Mouse (Mus musculus) liver, adult (tissue): ENCODE data around the gene Klf7.

ENCODE experiments used
- GATA4 ChIP-seq: IDR thresholded peaks from 2 replicates; pipeline ENCODE4 v1.6.1; 2014; ENCODE audit warnings: mild to moderate bottlenecking, low read length; ENCODE audit not compliant: insufficient replicate concordance

The Klf7 gene

DNA sequence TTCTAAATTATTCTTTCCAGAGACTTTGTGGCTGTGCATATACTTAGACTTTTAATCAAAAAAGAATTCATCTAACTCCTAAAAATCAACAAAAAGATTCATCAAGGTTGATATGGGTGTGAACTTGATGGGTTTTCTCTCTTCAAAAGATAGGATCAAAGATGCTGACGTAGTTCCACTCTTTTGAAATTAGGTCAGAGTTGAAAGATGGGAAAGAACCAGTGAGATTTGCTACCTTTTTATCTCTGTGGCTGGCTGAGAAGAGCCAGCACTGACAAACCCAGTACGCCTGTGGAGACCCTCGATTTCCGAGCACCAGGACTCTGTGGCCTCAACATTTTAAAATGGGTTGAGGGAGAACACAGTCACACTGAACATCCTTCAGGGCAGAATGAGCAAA is 36.2 kb downstream of the Klf7 start:
- TF ChIP-seq GATA4, result no peak

DNA sequence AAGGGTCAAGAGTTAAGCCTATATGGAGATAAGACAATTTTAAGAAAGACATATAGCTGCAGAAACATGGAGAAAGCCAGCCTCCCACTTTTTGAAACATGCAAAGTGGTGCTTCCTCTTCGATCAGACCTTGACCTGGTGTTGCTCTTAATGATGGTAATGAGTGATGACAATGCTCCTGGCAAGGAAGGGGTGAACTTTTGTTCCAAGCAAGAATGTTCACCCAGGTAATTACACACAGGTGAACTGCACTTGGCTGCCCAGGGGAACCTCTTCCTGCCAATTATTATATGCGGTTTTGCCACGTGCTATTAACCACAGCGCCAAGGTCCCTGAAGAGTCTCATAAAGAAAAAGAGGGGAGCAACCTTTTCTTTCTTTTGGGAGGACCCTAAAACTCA is 36.7 kb downstream of the Klf7 start:
- no peak for TF ChIP-seq GATA4

GRCm38 (mm10) chr1:64084706-64085105 is 37.4 kb downstream of the Klf7 start:
- TF ChIP-seq GATA4, result no peak

DNA sequence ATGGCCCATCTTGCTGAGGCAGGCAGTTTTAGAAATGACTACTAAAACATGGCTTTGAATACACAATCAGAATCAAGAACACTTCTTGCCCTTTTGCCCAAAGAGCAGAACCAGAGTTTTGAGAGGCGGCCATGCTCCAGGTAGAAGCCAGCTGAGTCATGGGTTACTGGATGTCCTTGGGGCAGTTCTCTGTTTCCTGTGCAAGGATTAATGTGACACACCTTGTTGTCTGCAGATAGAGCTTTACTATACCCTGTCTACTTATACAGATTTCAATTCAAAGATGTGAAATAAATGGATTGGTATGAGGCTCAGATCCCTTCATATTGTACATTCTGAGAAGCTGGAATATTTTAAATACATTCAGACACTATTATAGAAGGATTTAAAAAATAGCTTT is 40.3 kb downstream of the Klf7 start:
- no peak for TF ChIP-seq GATA4

DNA sequence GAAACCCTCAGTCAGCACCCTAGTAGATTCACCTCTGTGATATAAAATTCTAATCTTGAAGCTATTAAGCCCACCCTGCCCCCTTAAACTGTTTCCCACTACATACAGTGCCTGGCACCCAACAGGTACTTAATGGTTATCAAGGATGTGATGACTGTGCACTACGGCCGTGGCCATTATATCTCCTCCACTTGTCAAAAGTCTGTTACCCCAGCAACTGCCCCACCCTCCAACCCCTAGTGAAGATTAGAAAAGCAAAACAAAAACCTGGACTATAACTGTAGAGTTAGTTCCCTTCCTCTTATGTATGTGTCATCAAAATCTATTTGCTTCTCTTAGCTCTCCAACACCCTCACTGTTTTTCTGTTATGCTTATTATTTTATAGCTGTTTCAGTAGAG is 40.9 kb downstream of the Klf7 start:
- TF ChIP-seq GATA4, result no peak

GRCm38 (mm10) chr1:64080263-64080662 is 41.8 kb downstream of the Klf7 start:
- no peak for TF ChIP-seq GATA4

- no peak for TF ChIP-seq GATA4
Observed at GRCm38 (mm10) chr1:64078747-64079211, 43.3 kb downstream of the Klf7 start.

DNA sequence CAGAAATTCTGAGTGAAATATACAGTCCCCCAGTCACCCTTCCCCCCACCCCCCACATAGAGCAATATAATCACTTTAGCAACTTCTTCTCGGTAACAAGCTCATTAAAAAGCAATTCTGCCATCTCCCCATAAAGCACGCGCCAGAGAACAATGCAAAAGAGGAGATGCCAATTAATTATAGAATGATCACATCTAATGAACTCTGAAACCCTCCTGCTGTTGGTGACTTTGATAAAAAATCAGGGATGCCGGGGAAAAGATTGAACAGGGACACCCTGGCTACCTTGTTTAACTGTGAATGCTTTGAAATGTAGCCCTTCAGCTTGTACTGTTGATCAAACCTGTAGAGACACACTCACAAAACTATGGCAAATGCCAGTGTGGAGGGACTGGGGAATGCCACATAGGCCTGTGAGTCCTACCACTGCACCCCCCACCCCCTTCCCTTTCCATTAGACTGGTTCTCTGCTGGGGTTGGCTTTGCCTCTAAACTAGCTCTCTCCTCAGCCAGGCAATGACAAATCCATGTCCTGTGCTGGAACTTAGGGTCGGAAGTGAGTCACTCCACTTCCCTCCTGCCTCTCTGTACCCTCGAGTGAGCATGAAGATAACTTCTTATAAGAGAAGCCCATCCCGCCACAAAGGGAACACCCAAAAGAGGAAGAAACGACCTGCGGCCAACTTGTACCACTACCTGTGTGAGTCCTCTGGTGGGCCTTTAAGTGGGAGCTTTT is 43.9 kb downstream of the Klf7 start:
- TF ChIP-seq GATA4, result peak; percentile 49; the same call in 1 of the 2 replicates

- no peak for TF ChIP-seq GATA4
Observed at GRCm38 (mm10) chr1:64074051-64074450, 48.0 kb downstream of the Klf7 start.

DNA sequence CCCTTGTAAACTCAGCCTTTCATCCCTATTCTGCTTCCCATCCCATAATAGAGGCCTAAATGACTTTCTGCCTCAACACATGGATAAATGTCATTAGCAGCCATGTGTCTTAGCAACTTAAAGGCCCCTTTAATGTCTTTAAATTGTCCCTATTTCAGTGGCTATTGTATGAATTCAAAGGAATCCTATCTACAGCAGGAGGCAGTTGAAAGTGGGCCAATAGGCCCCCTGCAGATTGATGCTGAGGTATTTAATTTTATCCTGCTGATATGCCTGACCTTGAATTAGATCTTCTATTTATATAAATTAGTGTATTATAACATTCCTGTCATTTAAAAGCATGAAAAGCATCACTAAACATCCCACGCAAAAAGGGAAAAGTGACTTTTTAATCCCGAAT is 51.1 kb downstream of the Klf7 start:
- no peak for TF ChIP-seq GATA4

GRCm38 (mm10) chr1:64066320-64067254 is 55.5 kb downstream of the Klf7 start:
- TF ChIP-seq GATA4, result no peak

DNA sequence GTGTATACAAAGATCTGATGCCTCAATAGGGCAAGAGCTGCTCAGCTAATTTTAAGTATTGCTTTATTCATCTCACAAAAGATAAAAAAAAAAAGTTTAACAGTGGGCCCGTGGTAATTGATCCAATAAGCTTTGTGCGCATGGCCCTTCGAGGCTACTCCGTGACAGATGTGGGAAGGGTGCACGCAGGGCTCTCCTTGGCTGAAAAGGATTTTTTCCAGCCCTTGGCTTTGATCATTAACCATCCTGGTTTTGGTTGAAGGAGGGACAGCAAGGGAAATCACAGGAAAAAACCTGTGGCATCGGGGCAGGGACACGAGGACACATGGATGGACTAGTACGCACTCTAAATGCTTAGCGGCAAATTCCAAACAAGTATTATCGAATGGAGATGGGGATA is 60.6 kb downstream of the Klf7 start:
- no peak for TF ChIP-seq GATA4

DNA sequence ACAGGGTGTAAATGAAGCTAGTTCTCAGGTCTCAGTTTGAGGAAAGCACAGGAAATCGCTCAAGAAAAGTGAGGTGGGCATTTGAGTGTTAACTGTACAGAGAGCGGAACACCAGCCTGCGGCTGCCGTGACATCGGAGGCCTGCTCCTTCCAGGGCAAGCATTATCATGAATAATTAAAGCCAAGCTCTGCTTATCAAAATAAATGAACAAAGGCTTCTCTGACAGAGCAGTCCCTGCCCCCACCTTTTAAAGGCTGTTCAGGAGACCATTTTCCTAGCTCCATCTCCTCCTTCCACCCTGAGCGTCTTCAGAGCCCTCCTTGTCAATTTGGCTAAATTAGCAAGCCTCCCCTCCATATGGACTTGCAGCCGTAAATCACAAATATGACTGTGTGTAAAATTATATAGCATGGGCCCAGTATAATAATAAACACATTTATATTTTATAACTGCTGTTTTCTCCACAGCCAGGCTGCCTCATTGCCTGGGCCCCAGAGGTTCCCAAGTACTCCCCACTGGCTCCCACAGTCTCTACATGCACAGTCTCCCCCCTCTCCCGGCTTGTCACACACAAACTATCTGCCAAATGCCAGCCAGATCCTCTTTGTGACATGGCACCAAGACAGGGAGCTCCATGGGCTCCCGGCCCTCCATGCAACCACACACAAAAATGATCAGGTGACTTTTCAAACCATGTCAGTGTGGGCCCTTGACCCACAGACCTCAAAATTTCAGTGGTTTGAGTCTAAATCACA is 61.2 kb downstream of the Klf7 start:
- TF ChIP-seq GATA4, result 0 out of 2 replicates have a peak, but pooled peaks have one; percentile 23

- TF ChIP-seq GATA4, result no peak
Observed at GRCm38 (mm10) chr1:64060116-64060515, 62.0 kb downstream of the Klf7 start.

DNA sequence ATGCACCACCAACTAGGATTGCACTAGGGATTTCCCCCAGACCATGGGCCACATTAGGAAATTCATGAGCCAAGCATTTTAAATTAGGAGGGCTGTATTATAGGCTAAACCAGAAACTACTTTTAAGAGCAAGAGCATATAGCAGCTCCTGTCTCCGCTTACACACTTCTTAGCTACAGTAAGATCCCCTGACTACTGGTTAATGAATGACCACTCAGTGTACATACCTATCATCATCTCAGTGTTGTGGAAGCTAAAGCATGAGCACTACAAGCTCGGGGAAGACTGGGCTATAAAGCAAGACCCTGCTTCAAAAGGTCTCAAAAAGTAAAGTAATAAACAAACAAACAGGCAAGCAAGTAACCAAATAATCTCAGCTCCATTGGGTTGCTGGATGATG is 65.5 kb downstream of the Klf7 start:
- no peak for TF ChIP-seq GATA4
